ENCODE assay signal across 18 mouse cellular contexts in genomic region chr7:16604141-16604540, GRCm38 (mm10).
"Had no signal": no experiment of that assay in that cellular context is flagged by ENCODE, and none has a peak within 500 bp of the region (broad histone marks: within the 10 kb centered on the region; RNA-seq: fewer than 3 reads in every experiment).

No protein-coding gene starts in this region.

- H3K9ac ChIP-seq: lung, embryonic 14.5 days; midbrain, embryonic 12.5 days; neural tube, embryonic 13.5 days; neural tube, embryonic 15.5 days had no signal

- ATAC-seq: midbrain, embryonic 16.5 days had no signal

- H3K4me3 ChIP-seq: midbrain, embryonic 10.5 days; midbrain, embryonic 12.5 days; myocyte; neural tube, embryonic 13.5 days; neural tube, embryonic 15.5 days had no signal

- DNase-seq: lung, embryonic 14.5 days; lung, postnatal 10 days; lung, postnatal 4 days; midbrain, embryonic 14.5 days; retina, postnatal 1 day; right cerebral cortex, adult 18-20 months; right cerebral cortex, postnatal 25 days; right cerebral cortex, postnatal 4 days; spleen, adult 18-20 months; thymus, adult 18-20 months; thymus, postnatal 14 days; thymus, postnatal 36 days had no signal

- H3K9me3 ChIP-seq: midbrain, embryonic 12.5 days; neural tube, embryonic 13.5 days; neural tube, embryonic 15.5 days had no signal

- H3K36me3 ChIP-seq: neural tube, embryonic 15.5 days had no signal

- H3K4me2 ChIP-seq: lung, embryonic 14.5 days; midbrain, embryonic 12.5 days; neural tube, embryonic 13.5 days; neural tube, embryonic 15.5 days had no signal

- H3K27me3 ChIP-seq: midbrain, embryonic 12.5 days; neural tube, embryonic 13.5 days; neural tube, embryonic 15.5 days had no signal

- H3K27ac ChIP-seq: midbrain, embryonic 10.5 days; midbrain, embryonic 12.5 days; neural tube, embryonic 13.5 days; neural tube, embryonic 15.5 days had no signal

- H3K4me1 ChIP-seq: midbrain, embryonic 12.5 days had no signal
